Mouse (Mus musculus): ENCODE results near the gene Gm27027. TPM values are rescaled to one million over a fixed set of nuclear protein-coding genes. Genes with fewer than 3 reads are reported as not detected.
A peak's percentile ranks its signal among the peaks of the same experiment; 100 is the strongest.

The Gm27027 gene
- under 1 TPM in 1 of 2 experiments, not detected in 1; 0.54 TPM for total RNA-seq (2021)
- long read RNA-seq, experiment 1, partial matches to known transcripts, result 0 of 1 reads
- long read RNA-seq, experiment 1, other reads (novel, unspliced or antisense), result 1 of 1 reads
- long read RNA-seq, experiment 2, result 0 reads

DNA sequence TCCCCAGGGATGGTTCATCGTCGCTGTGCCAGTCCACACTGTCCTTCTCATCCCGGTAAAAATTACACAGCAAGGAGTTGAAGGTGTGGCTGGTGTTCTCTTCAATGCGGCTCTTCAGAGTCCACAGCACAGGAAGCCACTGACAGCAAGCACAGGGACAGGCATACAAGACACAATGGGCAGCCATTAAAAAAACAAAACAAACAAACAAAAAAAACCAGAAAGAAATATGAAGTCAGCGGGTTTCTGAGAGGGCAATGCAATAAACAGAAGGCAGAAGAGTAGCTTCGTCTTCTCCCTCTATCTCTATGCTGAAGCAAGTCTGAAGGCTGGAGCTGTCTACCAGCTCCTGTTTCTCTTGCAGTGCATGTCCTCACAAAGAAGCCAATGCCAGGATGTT, at the start of gene Gm27027:
TSS of gene Gm27027 (minus strand) at position 101 of the 400 bp plus-strand sequence.
- no peak for DNase-seq

DNA sequence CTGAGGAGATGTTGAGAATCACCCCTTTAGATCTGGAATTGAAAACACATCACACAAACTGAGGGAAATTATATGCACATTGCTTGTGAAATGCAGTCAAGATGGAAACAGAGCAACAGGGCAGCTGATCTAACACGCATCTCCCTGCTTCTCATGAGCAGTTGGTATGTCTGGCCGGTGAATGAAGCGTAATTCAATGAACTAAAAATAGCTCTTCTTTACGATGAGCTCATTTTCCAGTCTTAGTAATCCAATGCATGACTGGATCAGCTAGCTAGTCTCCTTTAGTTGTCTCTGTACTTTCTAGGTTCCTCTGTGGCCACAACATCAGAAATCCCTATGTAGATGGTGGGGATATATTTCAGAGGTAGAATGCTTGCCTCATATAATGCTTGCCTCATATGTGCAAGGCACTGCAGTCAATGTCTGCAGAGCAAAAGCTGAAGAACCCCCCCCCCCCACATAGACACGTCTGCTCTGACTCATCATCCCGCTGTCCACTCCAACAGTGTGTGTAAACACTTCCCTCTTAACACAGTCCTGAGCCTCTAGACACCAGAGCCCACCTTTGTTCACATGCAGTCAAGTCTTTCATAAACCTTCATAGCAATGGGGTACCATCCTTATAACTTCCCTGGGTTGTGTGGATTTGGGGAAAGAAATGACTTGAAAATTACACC, 49.4 kb upstream of the Gm27027 start:
- no peak for DNase-seq

DNA sequence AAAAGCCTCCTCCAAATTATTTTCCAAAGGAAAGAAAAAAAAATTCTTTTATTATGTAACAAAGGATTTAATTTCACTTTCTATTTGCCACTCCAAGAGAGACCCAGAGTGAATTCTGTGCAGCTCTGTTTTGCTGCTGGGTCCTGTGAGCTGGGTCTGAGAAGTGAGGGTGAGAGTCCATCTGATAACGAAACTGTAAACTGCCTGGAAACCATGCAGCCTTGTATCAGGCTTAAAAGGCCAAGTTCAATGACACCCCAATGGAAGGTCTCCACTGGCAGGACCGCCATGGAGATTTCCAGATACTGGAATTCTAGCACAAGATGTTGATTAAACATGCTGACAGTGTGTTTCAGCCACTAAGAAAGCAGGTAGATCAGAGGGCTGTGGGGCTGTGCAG, 48.0 kb upstream of the Gm27027 start:
- DNase-seq, result no peak

DNA sequence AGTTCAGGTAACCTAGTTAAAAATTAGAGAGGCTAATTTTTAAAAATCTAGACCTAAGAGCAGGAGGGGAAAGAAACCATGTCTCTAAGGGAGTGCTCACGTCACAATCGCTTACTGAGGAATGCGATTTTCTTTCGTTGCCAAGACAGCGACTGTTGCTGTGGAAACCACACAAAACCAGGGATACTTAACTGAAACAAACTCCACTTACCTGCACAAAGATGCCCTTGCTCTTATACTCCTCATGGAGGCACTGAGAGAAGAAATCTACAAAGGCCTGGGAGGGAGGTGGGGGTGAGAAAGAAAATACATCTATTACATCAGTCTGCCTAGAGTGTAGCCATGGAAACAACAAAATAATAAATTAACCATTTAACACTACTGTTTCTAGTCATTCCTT, 47.5 kb upstream of the Gm27027 start:
- no peak for DNase-seq

DNA sequence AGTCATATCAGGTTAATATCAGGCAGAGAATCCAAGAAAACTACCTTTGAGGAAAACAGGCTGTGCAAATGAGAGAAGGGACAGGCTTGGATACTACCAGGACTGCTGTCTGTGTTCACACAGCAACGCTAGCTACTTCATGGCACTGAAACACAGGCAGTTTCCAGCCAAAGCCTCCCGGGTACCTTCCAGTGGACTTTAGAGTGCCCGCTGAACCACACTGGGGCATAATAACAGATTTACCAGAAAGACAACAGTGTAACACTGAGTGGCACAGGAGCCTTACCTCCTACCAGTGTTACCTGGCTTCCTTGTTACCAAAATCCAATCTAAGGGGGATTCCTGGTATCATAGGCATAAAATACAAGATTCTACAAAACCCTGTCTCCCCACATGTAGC, 46.3 kb upstream of the Gm27027 start:
- no peak for DNase-seq

DNA sequence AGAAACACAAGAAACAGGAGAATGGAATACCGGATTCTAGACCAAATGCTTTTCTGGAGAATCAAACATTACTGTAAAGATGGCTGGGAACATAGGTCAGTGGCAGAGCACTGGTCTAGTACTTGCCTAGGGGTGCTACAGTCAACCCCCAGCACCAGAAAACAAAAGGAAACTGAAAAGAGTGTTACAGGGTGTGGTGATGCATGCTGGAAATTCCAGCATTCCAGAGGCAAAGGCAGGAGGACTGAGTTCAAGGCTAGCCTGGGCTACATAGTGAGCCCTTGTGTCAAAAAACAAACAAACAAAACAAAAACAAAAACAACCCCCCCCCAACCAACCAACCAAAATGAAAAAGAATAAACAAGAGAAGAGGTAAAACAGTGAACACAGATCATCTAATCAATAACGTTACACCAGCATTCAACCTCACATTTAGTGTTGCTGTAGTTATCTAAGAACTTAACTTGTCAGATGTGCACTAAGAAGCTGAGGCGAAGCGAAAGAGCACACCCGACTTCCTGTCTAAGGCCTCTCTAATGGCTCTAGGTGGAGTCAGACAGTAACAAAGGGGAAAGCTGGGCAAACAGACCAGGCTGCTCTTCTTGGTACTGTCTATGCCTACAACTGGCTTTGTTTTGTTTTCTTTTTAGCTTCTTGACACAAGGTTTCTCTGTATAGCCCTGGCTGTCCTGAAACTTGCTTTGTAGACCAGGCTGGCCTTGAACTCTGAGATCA, 44.4 kb upstream of the Gm27027 start:
- no peak for DNase-seq

DNA sequence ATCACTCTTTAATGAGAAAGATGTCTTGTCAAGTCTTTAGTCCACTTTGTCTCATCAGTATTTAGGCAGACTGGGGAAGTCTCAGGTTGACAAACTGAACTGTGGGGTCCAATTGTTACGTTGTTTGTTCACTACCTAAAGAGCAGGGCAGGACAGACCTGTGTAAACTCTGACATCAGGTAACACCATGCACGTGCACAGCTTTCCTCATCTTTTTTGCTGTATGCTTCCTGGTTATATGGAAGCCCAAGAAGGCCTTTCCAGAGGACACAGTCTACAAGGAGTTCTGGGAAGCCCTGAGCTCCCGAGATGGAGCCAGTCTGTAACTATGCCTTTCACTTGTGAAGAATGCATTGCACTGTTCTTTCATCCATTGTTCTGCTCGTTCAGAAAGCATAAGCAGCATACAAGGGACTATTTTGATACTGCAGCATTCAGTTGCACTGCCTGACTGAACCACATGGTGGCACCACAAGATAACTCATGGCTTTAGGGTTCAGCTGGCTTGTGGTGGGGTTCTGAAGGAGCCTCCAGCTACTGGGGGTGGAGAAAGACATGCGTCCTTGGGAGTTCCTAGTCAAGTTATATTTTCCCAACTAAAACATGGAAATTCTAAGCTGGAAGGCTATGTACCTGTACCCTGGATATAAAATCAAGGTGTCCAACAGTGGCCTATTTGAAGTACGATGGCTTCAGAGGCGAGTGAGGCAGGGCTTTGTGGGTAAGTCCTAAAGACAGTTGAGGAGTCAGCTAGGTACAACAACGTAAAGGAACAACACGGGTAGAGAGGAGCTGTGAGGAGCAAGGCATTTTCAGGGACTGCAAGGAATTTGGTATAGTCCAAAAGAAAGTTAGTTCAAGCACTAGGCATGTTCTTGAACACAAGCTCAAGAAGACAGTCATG, 39.5 kb upstream of the Gm27027 start:
- DNase-seq, result peak; percentile 66

DNA sequence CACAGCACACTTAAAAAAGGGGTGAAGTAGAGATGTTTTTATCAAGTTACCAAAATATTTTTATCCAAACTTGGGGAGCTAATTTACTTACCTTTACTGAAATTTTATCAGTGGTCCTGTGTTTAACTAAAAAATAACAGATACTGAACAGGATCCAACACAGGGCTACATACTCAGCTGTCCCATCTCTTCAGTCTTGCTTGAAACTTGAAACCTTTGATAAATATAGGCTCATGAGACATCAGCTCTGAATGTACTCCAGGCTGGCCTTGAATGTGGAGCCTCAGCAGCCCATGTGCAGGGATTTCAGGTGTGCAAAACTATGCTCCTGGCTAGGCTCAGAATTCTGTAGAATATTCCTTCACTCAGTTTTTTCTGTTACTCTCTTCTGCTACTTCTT, 34.4 kb upstream of the Gm27027 start:
- DNase-seq, result no peak

DNA sequence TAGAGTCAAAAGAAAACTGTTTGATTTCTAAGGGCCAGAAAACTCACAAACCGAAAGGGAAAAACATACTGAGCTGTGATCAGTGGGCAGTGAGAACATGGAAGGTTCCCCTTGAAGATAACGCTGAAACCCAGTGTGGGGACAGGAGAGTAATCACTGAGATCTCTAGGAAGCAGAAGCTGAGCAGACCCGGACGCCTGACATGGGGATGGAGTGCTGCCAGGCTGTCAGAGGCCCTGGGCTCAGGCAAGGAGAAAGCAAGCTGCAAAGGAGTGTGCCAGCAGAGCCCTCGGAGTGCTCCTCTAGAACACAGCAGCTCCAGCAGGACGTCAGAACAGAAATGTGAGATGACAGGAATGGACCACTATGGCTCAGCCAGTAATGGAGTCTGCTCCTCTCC, 28.5 kb upstream of the Gm27027 start:
- no peak for DNase-seq

DNA sequence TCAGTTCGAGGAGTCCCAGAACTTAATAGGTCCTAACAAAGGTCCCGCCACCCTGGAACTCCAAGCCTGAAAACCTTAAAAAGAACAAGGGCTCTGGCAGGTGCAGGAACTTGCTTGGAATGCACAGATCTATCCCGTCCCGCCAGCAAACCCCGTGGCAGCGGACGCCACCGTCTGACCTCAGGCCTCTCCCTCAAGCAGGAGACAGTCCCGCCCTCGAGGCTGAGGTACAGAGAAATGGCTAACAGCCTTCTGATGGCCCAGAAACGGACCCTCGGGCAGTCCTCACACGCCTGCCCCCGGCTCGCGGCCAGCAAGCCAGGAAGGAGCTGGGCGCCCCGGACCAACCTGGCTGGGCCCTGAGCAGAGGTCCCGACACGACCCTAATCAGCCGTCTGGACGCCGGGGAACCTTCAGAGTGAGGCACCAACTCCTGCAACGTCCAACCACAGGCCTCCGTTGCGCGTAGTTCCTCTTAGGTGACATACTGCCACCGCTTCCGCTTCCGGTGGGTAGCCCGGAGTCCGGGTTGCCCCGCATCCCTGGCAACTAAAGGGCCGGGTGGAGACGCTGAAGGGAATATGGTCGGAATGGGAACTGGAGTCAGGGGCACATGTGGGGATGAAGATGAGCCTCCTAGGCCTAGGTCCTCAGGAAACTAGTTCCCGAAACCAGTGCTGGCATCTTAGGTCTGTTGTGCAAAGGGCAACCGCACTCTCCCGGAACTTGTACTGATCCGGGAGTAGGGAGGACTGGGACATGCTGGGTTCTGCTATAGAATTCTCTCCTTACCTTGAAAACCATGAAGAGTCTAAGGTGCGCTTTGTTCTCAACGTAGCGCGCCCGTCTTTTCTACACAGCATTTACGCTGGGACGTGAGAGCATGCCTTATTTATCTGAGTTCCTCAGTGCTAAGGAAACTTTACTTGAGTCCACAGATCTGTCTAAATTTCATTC, 14.5 kb upstream of the Gm27027 start, which contains the start of gene Alkbh3:
TSS of gene Alkbh3 (minus strand) at position 473 of the 957 bp plus-strand sequence.
- peak; percentile 90 for DNase-seq

DNA sequence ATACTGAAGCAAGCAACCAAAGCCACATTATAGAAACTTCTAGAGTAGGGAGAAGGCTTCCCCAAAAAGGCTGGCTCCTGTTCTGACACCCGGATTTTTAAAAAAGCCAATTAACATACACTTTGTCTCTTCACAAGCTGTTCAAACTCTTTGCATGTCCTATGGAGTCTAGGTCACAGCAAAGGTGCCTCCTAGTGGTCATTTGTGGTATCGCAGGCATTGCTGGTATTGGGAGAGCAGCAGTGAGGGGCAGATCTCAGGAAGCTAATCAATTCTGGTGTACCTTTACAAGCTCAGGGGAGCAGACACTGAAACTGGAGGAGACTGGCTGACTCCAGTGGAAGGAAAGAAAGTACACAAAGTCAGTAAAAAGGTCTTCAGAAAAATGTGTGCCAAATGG, 6.2 kb upstream of the Gm27027 start:
- peak; percentile 91 for DNase-seq

DNA sequence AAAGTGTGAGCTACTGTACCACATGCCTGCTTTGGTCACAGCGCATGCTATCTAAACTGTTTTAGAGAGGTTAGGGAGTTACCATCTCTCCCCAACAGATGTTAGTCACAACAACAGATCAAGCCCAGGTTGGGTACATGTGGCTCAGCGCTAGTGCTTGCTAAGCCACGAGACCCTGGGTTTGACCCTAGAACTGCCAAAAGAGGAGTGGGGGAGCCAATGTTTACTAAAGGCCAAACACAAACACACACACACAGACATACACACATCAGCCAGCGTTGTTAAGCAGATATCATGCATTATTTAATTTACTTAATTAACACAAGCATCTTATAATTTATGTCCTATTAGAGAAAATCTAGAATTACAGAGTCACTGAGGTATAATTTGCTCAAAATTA, 5.8 kb upstream of the Gm27027 start:
- DNase-seq, result no peak

DNA sequence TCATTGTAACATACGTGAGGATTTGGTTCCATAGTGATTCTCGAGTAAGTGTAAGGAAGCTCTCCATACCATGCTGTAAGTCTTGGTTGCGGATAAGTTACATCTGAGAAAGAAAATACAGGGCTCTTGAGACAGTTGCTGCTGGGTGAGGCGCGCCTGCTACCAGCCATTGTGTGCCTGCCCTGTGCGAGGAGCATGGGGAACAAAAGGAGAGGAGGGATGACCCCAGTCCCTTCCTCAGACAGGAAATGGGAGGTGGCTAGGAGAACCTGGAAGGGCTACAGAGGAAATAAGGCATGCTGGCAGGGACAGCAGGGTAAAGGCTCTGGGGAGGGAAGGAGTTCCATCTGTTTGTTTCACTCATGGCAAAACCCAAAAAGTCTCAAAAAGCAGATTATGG, 5.3 kb upstream of the Gm27027 start:
- no peak for DNase-seq

DNA sequence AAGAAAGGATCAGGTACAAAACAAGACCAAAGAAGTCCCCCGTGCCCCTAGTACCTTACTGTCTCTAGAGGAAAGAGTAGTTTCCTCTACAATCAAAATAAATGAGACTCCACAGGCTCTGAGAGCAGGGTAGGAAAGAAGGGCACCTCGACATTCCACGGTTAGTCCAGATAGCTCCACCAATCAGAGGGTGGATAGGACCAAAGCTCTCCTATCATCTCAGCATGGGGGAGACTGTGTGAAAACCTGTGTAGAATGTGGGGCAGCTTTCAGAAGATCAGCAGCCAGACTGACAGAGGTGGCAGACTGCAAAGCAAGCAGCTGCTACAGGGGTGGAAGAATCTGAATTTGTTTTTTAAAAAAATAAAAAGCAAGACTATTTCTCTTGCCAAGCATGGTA, 3.3 kb downstream of the Gm27027 start:
- DNase-seq, result no peak

DNA sequence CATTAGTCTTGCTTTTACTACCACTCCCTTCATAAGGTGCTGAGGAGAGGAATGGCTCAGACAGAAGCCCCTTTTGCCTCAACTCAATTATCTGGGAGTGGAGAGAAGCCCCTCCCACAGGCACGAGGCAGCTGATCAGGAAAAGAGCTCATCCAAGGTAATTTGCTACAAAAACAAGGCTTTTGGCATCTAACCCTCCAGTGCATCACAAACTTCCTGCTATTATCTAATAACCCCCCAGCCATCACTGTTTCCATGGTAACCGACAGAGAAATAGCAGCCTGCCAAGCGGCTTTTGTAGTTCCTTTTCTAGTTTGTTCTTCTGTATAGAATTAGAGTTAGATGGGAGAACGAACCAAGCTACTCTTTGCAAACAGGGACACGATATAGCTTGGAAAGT, 3.9 kb downstream of the Gm27027 start:
- DNase-seq, result no peak

DNA sequence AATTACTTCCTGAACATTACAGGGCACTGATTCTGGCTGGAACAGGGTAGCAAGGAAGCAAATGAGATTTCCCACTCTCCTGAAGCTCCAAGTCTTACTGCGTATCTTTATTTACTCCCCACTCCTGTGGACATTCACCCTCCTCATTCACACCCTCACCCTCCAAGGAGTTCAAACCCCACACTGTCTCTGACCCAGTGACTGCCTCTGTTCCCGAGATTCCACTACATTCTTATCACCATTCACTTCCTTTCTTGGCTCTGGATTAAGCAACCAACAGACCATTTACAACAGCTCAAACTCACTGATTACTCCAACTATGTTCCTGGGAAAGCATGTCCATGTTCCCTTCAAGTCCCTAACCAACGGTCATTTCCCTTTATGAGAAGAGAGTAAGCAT, 4.8 kb downstream of the Gm27027 start:
- DNase-seq, result no peak

DNA sequence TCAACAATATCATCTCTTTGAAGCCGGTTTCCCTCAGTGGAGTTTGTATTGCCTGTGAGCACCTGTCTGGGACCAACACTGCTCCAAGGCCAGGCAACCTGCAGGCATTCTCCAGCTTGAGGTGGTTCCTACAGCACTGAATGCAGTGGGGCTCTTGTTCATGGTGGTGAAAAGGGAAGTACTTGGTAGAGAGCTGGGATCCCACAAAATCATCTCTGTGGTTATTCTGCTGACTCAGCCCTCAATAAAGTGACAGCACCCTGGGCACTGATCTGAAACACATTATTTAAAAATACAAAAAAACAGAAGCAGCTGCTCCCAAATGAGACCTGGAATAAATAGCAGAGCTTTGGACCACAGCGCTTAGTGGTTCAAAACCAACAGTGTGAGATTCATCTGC, 7.7 kb downstream of the Gm27027 start:
- no peak for DNase-seq

DNA sequence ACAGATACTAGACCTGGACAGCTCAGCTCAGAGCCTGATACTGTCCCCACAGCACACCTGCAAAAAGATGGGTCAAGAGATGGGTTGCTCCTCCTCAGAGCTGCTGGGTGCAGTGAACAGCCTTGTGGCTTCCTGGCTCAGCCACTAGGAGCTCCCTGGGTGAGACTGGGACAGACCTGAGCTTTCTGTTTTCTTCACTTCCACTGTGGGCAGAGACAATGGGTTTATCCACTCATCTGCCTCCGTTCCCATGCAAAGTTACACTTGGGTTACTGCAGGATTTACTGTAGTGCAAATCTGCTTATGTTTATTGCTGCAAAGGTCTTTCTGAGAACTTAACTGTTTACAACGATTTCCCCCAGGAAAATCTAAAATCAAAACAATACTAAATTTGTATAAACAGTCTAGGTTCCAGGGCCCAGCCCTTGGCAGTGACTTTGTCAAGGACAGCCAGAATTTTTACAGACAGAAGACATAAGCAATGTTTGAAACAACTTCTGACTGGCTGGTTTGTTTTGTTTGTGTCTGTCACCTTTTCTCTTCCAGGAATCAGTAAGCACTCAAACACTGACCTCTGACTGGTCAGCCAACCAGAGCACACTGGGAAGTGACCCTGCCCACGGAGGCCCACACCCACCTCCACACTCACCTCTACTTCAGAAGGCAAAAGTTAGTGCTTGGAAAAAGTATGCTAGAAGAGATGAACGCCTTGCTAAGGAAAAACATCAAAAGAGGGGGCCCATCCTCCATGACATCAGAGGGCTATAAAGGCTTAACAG, 13.5 kb downstream of the Gm27027 start:
- DNase-seq, result no peak

DNA sequence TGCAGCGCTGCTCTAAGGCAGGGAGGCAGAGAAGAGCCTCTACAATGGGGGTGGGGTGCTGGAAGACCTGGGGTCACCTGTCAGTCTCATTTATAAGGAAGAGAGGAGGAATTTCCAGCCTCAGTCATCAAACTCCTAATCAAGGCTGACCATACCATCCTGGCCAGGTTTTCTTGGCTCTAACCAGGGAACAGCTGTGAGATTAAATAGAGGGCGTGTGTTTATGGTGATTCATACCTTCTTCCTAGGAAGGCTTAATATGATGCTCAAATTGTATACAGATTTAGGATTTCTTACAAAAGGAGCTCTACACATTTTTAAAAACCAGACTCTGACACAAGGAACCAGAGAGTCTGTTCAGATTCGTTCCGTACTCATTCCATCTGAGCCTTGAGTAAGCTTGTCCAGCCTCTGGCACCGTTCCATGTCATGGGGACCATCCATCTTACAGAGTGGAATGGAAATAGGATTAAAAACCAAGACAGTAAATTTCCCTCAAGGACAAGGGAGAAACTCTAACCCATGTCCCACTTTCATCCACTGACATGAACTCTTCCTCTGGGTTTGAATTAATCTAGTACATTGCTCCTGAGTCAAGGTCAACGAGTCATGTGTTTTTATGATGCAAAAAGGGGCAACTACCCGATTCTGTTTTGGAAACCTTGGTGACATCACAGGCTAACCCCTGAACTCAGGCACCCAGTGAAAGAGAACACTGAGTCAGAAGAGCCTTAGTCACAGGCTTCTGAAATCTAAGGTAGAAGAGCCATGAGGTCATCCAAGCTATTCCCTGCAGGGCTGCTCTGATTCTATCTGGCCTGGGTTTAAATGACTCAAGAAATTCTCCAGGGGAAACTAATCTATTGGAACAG, 16.7 kb downstream of the Gm27027 start:
- DNase-seq, result no peak
